Mouse (Mus musculus) olfactory bulb, adult 2 months (tissue): Measurements from ENCODE around the gene Sntb2. TPM values are rescaled to one million over a fixed set of nuclear protein-coding genes. Genes with fewer than 3 reads are reported as not detected.
A peak's percentile ranks its signal among the peaks of the same experiment; 100 is the strongest.
"Not testable (repeated sequence)": the region's sequence is repeated elsewhere in the genome, so short reads cannot be mapped to it uniquely, and the experiment has no call there.

Experiments
- H3K27ac ChIP-seq: fragments of 200-500 bp; 2 replicates; pipeline ENCODE4 v1.5.1; 2012; ENCODE audit warnings: low read depth, low read length; ENCODE audit not compliant: insufficient read depth
- H3K4me1 ChIP-seq: fragments of 200-500 bp; 2 replicates; pipeline ENCODE4 v1.6.1; 2012; ENCODE audit warnings: low read length; ENCODE audit not compliant: control insufficient read depth, insufficient read depth
- H3K4me3 ChIP-seq: fragments of 200-500 bp; 2 replicates; pipeline ENCODE4 v1.5.1; 2012; ENCODE audit warnings: mild to moderate bottlenecking, low read depth, low read length, moderate library complexity; ENCODE audit not compliant: insufficient read depth
- CTCF ChIP-seq: fragments of 200-500 bp; IDR thresholded peaks from 2 replicates; pipeline ENCODE4 v1.5.1; 2012; ENCODE audit warnings: low read depth, mild to moderate bottlenecking, low read length, moderate library complexity; ENCODE audit not compliant: insufficient read depth
- POLR2A ChIP-seq: fragments of 200-500 bp; IDR thresholded peaks from 2 replicates; pipeline ENCODE4 v1.6.1; 2012; ENCODE audit warnings: mild to moderate bottlenecking, low read depth, low read length, moderate library complexity; ENCODE audit not compliant: insufficient read depth
- WGBS: fragments of 180-500 bp; shearing (Covaris S2); methylation state at CpG from one replicate; pipeline ENCODE4 v1.1.7; 2018; 5-methylcytosine and 5-hydroxymethylcytosine counted together
- polyA plus RNA-seq: library from polyadenylated mRNA; stranded (reverse); fragments of >200 nt; gene quantifications from 2 replicates; pipeline ENCODE4 v1.2.4, GENCODE M21; 2012; ENCODE audit warnings: low replicate concordance; ENCODE audit not compliant: missing spikeins, insufficient read depth, insufficient read length

Sntb2 gene
- polyA plus RNA-seq, 1 experiment: not detected

GRCm38 (mm10) chr8:107007795-107008194, 72.2 kb downstream of the Sntb2 start:
- Histone ChIP-seq H3K4me3 (no peak overlapping the region), H3K27ac (no peak overlapping the region), H3K4me1 (no peaks in the 10 kb centered on the region)
- TF ChIP-seq POLR2A (no peak), CTCF (no peak)
- 80% methylated on average over 3 of the region's 3 CpGs for WGBS

- Histone ChIP-seq H3K4me3 (no peak overlapping the region), H3K27ac (no peak overlapping the region), H3K4me1 (no peaks in the 10 kb centered on the region)
- WGBS: 78% methylated on average over 2 of the region's 2 CpGs
- TF ChIP-seq CTCF (no peak), POLR2A (no peak)
Measured at GRCm38 (mm10) chr8:107012666-107013065, 77.1 kb downstream of the Sntb2 start.

- no peaks in the 10 kb centered on the region for H3K4me1 ChIP-seq
- H3K27ac ChIP-seq: no peak overlapping the region
- WGBS: 64% methylated on average over 1 of the region's 1 CpGs
- no peak overlapping the region for H3K4me3 ChIP-seq
- TF ChIP-seq CTCF (no peak), POLR2A (no peak)
Measured at GRCm38 (mm10) chr8:107014915-107015314, 79.4 kb downstream of the Sntb2 start.

- H3K4me1 ChIP-seq: no peaks in the 10 kb centered on the region
- no peak overlapping the region for H3K4me3 ChIP-seq
- H3K27ac ChIP-seq: no peak overlapping the region
- TF ChIP-seq CTCF: no peak
- no peak for TF ChIP-seq POLR2A
- 92% methylated on average over 8 of the region's 8 CpGs for WGBS
Measured at GRCm38 (mm10) chr8:107023479-107023878, 87.9 kb downstream of the Sntb2 start.

GRCm38 (mm10) chr8:107029310-107029709, 93.8 kb downstream of the Sntb2 start:
- Histone ChIP-seq H3K4me3 (no peak overlapping the region), H3K27ac (no peak overlapping the region), H3K4me1 (peaks cover 5% of the 10 kb centered on the region)
- WGBS: 82% methylated on average over 3 of the region's 3 CpGs
- TF ChIP-seq POLR2A (no peak), CTCF (no peak)

- Histone ChIP-seq H3K27ac (no peak overlapping the region), H3K4me3 (no peak overlapping the region), H3K4me1 (peaks cover 5% of the 10 kb centered on the region)
- WGBS: 73% methylated on average over 5 of the region's 5 CpGs
- no peak for TF ChIP-seq CTCF
- TF ChIP-seq POLR2A: no peak
Measured at GRCm38 (mm10) chr8:107030058-107030457, 94.5 kb downstream of the Sntb2 start.

- peak within 1 kb of the TSS; percentile 84 for H3K4me3 ChIP-seq
- TF ChIP-seq POLR2A (peak; percentile 74), CTCF (peak; percentile 77)
- 4% methylated on average over 66 of the region's 66 CpGs for WGBS
- 0 out of 2 replicates have a peak within 1 kb of the TSS, but pooled peaks have one; percentile 4 for H3K27ac ChIP-seq
- peaks cover 9% of the 10 kb centered on the region for H3K4me1 ChIP-seq
Measured at GRCm38 (mm10) chr8:107030650-107031576, 95.4 kb downstream of the Sntb2 start, which contains the start of gene Vps4a. TSS of gene Vps4a (plus strand) at chr8:107031222.

- TF ChIP-seq CTCF (no peak), POLR2A (no peak)
- Histone ChIP-seq H3K4me1 (peaks cover 9% of the 10 kb centered on the region), H3K4me3 (peak overlapping the region; percentile 84), H3K27ac (0 out of 2 replicates have a peak overlapping the region, but pooled peaks have one; percentile 4)
- WGBS: under 1% methylated on average over 40 of the region's 40 CpGs
Measured at GRCm38 (mm10) chr8:107031577-107032090, 96.1 kb downstream of the Sntb2 start.

- not testable (repeated sequence) for H3K27ac ChIP-seq, H3K4me1 ChIP-seq, H3K4me3 ChIP-seq
- 97% methylated on average over 2 of the region's 2 CpGs for WGBS
Measured at GRCm38 (mm10) chr8:107033609-107034008, 98.1 kb downstream of the Sntb2 start.

GRCm38 (mm10) chr8:107035641-107036040, 100.1 kb downstream of the Sntb2 start:
- 90% methylated on average over 3 of the region's 3 CpGs for WGBS
- Histone ChIP-seq H3K27ac (no peak overlapping the region), H3K4me1 (peaks cover 9% of the 10 kb centered on the region), H3K4me3 (no peak overlapping the region)
- TF ChIP-seq POLR2A (no peak), CTCF (no peak)
